Mouse (Mus musculus) left cerebral cortex, postnatal 14 days (tissue): ENCODE measurements around the gene Gm21974. TPM values are rescaled to one million over a fixed set of nuclear protein-coding genes. Genes with fewer than 3 reads are reported as not detected.
"Not testable (repeated sequence)": the region's sequence is repeated elsewhere in the genome, so short reads cannot be mapped to it uniquely, and the experiment has no call there.

Source experiments
- DNase-seq, 2 experiments: peaks; one replicate each; pipeline ENCODE4 v3.0.0; 2021 to 2022; ENCODE audit warnings: low spot score in 2 of 2, mixed read lengths in 1 of 2
- intact Hi-C: fragments of 180-260 bp; cut with DNase I; formaldehyde crosslinking; loops from one replicate; pipeline ENCODE4 v1.15.1; 2025
- total RNA-seq, 2 experiments: library from RNA; stranded (reverse); gene quantifications; 2 replicates each; pipeline ENCODE4 v1.2.3; 2021

Gm21974 gene
- total RNA-seq, 2 experiments from 2014 or later: not detected

DNA sequence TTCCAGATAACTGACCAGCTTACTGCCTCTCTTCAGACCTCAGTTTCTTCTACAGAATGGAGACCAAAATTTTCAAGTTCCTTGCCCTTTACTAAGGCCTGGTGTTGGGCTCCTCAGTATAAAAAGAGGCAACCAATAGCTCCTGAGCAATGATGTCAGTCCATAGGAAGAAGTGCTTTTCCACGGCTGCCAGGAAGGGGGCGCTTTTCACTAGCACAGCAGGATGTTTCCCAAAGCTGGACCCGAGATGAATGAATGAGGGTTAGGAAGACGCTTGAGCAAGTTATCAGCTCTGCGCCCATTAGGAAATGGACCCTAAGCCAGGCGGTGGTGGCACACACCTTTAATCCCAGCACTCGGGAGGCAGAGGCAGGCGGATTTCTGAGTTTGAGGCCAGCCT is 26.3 kb upstream of the Gm21974 start:
- DNase-seq: peak in 1 of 2 experiments; percentile 53
- intact Hi-C loops: no loop called here

- DNase-seq: no peak
- intact Hi-C loops: no loop called here
These were observed 24.0 kb upstream of the Gm21974 start for GRCm38 (mm10) chr7:127919290-127919689.

DNA sequence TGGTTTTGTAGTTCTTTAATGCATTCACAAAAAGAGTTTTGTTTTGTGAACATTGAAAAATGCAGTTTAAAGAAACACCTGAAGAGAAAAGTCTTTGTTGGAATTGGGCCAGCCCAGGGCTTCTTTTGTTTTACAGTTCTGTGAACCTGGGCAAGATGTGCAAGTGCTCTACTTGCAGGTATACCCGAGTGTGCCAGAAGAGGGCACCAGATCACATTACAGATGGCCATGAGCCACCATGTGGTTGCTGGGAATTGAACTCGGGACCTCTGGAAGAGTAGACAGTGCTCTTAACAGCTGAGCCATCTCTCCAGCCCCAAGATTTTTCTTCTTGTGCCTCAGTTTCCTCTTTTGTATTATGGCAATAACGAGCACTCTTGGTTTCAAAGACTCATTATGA is 22.9 kb upstream of the Gm21974 start:
- intact Hi-C loops: no loop called here
- DNase-seq: peak; percentile 33 to 47

- intact Hi-C loops: no loop called here
- no peak for DNase-seq
These were observed 20.0 kb upstream of the Gm21974 start for GRCm38 (mm10) chr7:127915293-127915692.

DNA sequence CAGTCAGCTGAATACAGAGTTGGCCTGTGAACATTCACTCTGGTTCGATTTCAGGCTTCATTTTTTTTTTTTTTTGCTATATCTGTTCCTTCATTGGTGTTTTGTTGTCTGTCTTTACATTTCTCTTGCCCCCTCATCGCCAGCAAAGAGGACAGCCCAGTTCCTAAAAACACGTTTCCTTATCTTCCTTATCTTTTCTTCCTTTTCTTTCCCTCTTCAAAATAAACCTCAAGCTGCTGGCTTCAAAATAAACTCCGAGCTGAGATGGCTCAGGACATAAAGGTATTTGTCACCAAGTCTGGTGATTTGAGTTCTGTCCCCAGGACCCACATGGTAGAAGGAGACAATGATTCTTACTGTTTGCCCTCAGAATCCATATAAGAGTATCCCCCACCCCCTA is 17.7 kb upstream of the Gm21974 start:
- intact Hi-C loops: no loop called here

DNA sequence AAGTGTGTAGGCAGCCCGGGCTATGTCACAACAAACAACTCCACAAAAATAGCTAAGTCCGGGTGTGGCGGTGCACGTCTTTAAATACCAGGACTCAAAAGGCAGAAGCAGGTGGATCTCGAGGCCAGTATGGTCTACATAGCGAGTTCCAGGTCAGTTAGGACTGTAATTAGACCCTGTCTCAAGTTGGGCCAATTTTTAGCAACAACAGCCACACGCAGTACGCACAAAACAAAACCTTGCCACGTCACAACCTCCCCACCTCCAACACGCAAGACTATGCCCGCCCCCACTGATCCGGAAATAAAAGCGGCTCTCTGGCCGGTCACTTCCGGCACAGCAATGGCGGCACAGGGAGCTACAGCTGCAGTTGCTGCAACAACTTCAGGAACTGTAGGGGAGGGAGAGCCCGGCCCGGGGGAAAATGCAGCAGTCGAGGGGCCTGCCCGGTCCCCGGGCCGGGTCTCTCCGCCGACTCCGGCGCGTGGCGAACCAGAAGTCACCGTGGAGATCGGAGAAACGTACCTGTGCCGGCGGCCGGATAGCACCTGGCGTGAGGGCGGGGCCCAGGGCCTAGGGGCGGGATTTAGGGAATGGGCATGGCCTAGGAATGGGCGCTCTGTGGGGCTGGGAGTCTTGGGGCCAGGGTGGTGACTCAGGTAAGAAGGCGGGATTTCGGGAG is 17.1 kb upstream of the Gm21974 start, which contains the start of gene Kat8:
Kat8 (plus strand) TSS at position 327 of the 682 bp plus-strand sequence.
- DNase-seq: peak; percentile 87
- intact Hi-C loops: no loop called here

More for the DNA sequence above, 17.7 kb upstream of the Gm21974 start:
- DNase-seq: no peak

DNA sequence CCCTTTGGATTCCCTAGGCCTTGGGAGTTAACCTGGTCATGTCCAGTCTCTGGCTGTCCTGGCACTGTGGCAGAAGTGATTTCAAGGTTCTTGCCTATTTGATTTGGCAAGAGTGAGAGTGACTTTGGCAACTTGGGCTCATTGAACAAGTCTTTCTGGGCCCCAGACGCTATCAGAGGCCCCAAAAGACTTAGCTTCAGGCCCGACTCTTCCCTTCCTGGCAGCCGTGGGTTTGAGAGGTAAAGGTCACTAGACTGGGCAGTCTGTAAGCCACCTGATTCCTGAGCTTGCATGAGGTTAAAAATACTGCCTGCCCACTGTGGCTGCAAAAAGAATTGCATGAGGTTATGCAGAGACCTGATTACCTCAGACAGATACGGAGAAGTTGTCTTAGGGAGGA is 13.4 kb upstream of the Gm21974 start:
- intact Hi-C loops: no loop called here

DNA sequence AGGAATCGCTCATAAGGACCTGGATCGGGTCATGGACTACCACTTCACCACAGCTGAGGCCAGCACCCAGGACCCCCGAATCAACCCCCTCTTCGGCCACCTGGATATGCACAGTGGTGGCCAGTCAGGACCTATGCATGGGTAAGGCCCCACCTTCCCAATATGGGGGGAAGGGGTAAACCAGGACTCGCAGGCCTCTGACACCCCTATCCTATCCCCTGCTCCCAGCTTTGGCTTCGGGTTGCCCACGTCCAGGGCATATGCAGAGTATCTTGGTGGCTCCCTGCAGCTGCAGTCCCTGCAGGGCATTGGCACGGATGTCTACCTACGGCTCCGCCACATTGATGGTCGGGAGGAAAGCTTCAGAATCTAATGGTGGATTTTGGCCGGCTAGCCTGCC is 12.7 kb upstream of the Gm21974 start:
- intact Hi-C loops: no loop called here
- no peak for DNase-seq

More for the DNA sequence above, 13.4 kb upstream of the Gm21974 start:
- no peak for DNase-seq

- intact Hi-C loops: no loop called here
- peak; percentile 77 to 95 for DNase-seq
These were observed 8.9 kb upstream of the Gm21974 start, which contains the start of gene Bckdk for GRCm38 (mm10) chr7:127903971-127904796. Gene Bckdk, plus strand, starts transcription at chr7:127904082.

DNA sequence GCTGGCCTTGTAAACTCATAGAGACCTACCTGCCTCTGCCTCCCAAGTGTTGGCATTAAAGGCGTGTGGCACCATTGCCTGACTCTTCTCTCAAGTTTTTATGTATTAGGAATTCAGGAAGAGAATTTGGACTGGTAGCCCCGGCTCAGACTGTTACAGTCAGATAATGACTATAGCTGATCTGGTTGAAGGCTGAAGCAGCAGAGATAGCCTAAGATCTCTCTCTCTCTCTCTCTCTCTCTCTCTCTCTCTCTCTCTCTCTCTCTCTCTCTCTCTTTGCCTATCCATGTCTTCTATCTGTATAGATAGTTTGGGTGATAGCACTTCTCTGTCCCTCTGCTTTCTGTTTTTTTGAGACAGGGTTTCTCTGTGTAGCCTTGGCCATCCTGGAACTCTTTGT is 6.5 kb upstream of the Gm21974 start:
- intact Hi-C loops: no loop called here
- no peak for DNase-seq

DNA sequence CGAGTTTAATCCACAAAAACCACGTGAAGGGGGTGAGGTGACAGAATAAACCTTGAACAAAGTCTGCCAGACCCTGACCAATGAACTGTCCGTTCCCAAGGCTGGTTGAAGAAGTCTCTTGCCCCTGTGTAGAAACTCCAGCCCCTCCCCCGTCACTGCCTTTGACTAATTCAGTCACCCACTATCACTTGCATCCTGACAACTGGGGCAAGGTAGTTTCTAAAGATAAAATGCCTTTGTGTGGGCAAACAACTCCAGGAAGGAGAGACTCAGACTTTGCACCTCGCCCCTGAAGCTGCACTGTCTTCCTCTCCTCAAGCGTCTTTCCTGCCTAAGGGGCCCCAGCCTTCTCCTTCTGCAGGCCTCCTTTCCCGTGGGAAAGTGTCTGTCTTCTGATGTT is 4.7 kb upstream of the Gm21974 start:
- intact Hi-C loops: no loop called here
- DNase-seq: no peak

GRCm38 (mm10) chr7:127898179-127898956 is 3.1 kb upstream of the Gm21974 start:
- intact Hi-C loops: no loop called here
- DNase-seq: no peak

GRCm38 (mm10) chr7:127897542-127897941 is 2.3 kb upstream of the Gm21974 start:
- intact Hi-C loops: no loop called here

GRCm38 (mm10) chr7:127896384-127896783 is 1.1 kb upstream of the Gm21974 start:
- peak; percentile 51 to 68 for DNase-seq
- intact Hi-C loops: no loop called here

More at GRCm38 (mm10) chr7:127897542-127897941, 2.3 kb upstream of the Gm21974 start:
- DNase-seq: no peak

- DNase-seq, intact Hi-C loops: not testable (repeated sequence)
These were observed 637 bp upstream of the Gm21974 start for GRCm38 (mm10) chr7:127895891-127896290.

DNA sequence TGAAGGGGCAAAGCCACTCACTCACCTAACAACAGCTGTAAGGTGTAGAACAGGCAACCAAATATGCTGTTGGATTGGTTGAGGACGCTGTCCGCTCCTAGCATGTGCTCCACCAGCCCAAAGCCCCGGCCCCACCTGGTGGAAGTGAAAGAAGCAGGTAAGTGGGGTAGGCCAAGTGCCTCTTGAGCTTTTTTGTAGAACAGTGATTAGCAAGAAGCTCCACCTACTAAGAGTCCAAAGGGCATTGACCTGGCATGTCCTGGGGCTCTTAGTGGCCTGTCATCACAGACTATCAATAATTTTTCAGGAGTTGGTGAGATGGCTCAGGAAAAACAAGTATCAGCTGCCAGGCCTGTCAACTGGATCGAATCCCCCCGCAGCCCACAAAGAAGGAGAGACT is 774 bp downstream of the Gm21974 start:
- intact Hi-C loops: no loop called here
- no peak for DNase-seq

DNA sequence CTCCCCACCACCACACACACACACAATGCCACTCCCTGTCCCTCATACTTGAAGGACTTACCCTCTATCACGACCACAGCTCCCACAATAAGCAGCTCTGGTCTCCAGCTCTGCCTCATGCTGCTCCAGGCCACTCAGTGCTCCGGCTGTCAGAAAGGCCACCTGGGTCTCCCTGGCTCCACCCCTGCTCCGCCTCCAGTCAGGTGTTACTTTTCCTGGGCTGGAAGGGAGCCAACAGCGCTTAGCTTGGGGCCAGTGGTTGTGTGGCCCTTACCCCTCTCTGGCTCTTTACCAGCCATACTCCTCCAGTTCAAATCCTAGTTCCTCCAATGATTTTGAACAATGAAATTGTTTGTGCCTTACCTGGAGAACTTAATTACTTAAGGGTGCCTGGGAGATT is 4.5 kb downstream of the Gm21974 start, which contains the start of gene Prss53:
Prss53 (minus strand) TSS at position 173 of the 400 bp plus-strand sequence.
- intact Hi-C loops: no loop called here
- no peak for DNase-seq

DNA sequence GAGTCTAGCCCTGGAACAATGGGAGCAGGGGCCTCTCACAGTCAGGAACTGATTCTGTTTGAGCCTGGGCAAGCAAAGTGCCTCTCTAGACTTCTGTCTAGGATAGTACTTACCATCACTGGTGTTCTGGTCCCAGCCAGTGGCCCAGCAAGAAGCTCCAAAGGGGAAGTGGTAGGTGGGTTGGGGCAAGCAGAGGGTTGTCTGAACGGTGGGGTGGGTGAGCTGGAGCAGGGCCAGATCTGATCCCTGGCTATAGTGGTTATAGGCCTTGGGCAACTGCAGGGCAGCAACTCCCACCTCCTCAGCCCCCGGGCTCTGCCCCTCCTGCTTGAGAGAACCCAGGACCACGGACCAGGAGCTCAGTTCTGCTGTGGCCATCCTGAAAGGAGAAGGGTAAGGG is 6.4 kb downstream of the Gm21974 start:
- DNase-seq: no peak
- intact Hi-C loops: no loop called here

DNA sequence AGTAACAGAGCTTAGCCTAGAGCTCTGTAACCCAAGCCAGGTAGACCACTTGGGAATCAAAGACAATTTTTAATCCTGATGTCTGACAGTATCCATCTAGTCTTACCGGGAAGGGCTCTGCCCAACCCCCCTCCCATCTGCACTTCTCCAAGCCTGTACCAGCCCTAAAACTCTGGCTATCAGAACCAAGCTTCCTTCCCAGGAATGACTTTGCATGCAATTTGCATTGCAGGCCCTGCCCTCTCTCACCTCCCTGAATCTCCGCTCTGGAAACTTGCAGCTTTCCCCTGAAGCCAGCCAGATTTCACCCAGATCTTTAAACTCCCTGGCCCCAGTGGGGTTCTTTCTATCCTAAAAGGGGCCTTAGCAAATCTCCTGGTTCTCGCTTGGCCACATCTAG is 7.5 kb downstream of the Gm21974 start:
- DNase-seq: no peak
- intact Hi-C loops: no loop called here

DNA sequence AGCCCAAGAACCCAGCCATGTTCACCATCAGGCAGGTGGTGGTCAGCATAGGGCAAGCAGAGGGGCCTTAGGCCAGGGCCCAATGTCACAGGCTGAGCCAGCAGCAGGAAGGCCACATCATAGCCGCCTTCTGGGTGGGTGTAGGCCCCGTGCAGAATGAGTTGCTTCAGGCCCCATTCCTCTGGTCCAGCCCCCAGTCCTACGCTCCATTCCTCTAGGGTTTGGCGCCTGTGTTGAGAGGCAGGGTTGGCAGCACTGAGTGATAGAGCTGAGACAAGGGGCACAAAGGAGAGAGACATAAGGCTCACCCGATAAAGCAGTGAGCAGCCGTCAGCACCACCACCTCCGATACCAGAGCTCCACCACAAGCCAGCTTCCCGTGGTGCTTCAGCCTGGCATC is 8.1 kb downstream of the Gm21974 start:
- DNase-seq: no peak
- intact Hi-C loops: no loop called here
